Mouse (Mus musculus): ENCODE data around the gene Dchs1. TPM values are rescaled to one million over a fixed set of nuclear protein-coding genes. Genes with fewer than 3 reads are reported as not detected.

The Dchs1 gene
- 39.6 and 47.9 TPM in 2 replicates for polyA plus RNA-seq (2012; rRNA removed)

GRCm38 (mm10) chr7:105787285-105788140, at the start of gene Dchs1:
TSS of gene Dchs1 (minus strand) at chr7:105787654.

GRCm38 (mm10) chr7:105810877-105811489, 23.5 kb upstream of the Dchs1 start, which contains the start of gene Mrpl17:
TSS of gene Mrpl17 (minus strand) at chr7:105811099.

GRCm38 (mm10) chr7:105751491-105752433, 35.7 kb downstream of the Dchs1 start, which contains the start of gene Tpp1:
TSS of gene Tpp1 (minus strand) at chr7:105752235.

DNA sequence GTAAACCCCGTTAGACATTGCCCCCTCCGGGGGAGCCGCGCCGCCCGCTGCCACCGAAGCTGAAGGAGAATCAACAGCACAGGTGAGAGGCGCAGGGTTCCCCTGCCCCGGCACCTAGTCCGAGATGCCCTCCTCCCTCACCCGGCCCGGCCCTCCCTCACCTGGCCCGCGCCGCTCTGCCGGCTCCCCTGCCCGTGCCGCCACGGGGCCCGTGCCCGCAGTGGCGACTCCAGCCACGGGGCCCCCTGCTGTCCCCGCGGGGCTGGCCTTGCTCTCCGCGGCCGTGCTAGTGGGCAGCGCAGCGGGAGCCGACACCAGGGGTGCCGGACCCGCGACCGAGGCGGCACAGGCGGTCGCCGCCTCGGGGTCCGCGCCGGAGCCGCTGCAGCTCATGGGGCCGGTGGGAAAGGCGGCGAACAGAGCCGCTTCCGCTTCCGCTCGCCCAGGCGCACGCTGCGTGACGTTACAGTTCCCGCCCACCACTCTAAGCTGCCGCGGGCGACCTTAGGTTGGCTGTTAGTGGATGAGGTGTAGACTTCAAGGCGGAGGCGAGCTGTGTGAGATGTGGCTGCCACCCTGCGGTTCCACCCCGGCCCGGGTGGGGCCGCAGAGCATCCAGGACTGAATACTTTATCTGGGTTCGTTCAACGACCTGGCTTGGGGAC, 43.4 kb downstream of the Dchs1 start, which contains the start of gene Taf10:
Gene Taf10, minus strand, starts transcription at position 436 of the 665 bp plus-strand sequence.

DNA sequence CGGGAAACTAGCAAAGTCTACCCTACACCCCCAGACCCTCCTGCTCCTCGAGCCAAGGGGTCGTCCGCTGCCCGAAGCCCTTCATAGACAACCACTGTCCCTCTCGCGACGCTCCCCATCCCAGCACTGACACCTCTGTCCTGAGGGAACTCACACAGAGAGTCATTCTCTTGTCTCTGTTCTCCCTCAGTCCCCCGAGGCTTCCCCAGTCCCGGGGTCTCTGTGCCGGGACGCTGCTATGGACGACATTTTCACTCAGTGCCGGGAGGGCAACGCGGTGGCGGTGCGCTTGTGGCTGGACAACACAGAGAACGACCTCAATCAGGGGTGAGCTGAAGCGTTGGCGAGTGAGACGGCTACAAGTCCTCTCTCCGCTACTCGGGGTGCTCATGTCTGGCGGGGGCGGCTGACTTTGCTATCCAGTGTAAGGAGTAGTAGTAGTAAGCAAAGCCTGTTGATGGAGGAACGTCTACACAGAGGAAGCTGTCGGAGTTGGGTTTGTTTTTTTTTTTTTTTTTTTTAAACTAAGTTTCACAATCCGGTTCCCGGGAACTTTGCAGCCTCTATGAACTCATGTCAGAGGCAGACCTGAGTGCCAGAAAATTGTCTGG, 50.4 kb downstream of the Dchs1 start, which contains the start of gene Rrp8:
Gene Rrp8, minus strand, starts transcription at position 475 of the 611 bp plus-strand sequence.

DNA sequence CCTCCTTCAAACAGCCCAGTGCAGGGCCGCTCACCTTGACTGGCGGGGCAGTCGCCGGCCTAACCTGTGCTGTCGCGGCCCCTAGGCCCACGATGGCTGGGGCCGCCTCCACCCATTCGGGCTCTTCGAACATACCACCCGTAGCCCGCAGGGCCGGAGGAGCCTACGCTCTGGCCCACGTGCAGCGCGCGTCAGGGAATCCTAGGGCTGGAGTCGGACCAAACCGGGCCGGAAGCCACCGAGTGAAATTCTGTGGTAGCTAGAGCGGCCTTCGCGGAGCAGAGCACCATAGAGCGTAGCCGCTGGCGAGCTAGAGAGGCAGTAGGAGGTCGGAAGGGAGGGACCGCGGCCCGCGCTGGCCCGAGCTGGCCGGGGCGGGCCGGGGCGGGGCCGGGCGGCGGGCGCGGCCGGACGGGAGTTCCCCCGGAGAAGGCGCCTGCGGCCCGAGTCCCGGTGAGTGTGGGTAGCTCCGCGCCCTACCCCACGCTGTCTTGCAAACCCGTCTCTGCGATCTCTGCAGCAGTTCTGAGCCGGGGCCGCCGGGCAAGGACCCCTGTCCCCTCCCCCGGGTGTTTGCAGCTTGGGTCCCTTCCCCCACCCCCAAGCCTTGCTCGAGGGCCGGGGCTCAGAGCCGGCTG, 51.1 kb downstream of the Dchs1 start, which contains the start of gene Ilk:
Gene Ilk, plus strand, starts transcription at position 329 of the 638 bp plus-strand sequence.

Other genes with a start within 250 kb of the Dchs1 start
- 51.4 and 52.2 TPM in 2 replicates for gene Smpd1, start 233.3 kb downstream of the Dchs1 start, polyA plus RNA-seq (2012; rRNA removed)
- gene Apbb1, start 206.0 kb downstream of the Dchs1 start, polyA plus RNA-seq (2012; rRNA removed): 318 and 323 TPM in 2 replicates
- gene Hpx, start 187.5 kb downstream of the Dchs1 start, polyA plus RNA-seq (2012; rRNA removed): 0.28 and 0.64 TPM in 2 replicates
- gene Trim3, start 154.1 kb downstream of the Dchs1 start, polyA plus RNA-seq (2012; rRNA removed): 138 and 139 TPM in 2 replicates
- 103 and 104 TPM in 2 replicates for gene Timm10b, start 147.6 kb downstream of the Dchs1 start, polyA plus RNA-seq (2012; rRNA removed)
- gene Arfip2, start 147.2 kb downstream of the Dchs1 start, polyA plus RNA-seq (2012; rRNA removed): 114 and 120 TPM in 2 replicates
- gene Gm45799, start 147.1 kb downstream of the Dchs1 start, polyA plus RNA-seq (2012; rRNA removed): 75.4 and 96.5 TPM in 2 replicates
- gene Dnhd1, start 136.8 kb downstream of the Dchs1 start, polyA plus RNA-seq (2012; rRNA removed): 6.2 and 7.3 TPM in 2 replicates
- 198 and 212 TPM in 2 replicates for gene Ilk, start 51.1 kb downstream of the Dchs1 start, polyA plus RNA-seq (2012; rRNA removed)
- gene Rrp8, start 50.3 kb downstream of the Dchs1 start, polyA plus RNA-seq (2012; rRNA removed): 13.4 and 15.1 TPM in 2 replicates
- 187 and 199 TPM in 2 replicates for gene Taf10, start 43.3 kb downstream of the Dchs1 start, polyA plus RNA-seq (2012; rRNA removed)
- gene Tpp1, start 35.4 kb downstream of the Dchs1 start, polyA plus RNA-seq (2012; rRNA removed): 33.3 and 34.8 TPM in 2 replicates
- gene Mrpl17, start 23.4 kb upstream of the Dchs1 start, polyA plus RNA-seq (2012; rRNA removed): 149 and 170 TPM in 2 replicates
- 0.29 and 0.91 TPM in 2 replicates for gene Gm4070, start 166.3 kb upstream of the Dchs1 start, polyA plus RNA-seq (2012; rRNA removed)